Mouse (Mus musculus) urinary bladder, postnatal 36 days (tissue): ENCODE results near the gene 4930563M21Rik.
"Not testable (repeated sequence)": the region's sequence is repeated elsewhere in the genome, so short reads cannot be mapped to it uniquely, and the experiment has no call there.

Experiments used
- DNase-seq, 2 experiments: peaks; one replicate each; pipeline ENCODE4 v3.0.0; 2022; ENCODE audit warnings: low spot score in 2 of 2, mixed read lengths in 1 of 2

Gene 4930563M21Rik

GRCm38 (mm10) chr9:56010450-56010849 is at the start of gene 4930563M21Rik:
4930563M21Rik (minus strand) TSS chr9:56010550.
- DNase-seq, result no peak

DNA sequence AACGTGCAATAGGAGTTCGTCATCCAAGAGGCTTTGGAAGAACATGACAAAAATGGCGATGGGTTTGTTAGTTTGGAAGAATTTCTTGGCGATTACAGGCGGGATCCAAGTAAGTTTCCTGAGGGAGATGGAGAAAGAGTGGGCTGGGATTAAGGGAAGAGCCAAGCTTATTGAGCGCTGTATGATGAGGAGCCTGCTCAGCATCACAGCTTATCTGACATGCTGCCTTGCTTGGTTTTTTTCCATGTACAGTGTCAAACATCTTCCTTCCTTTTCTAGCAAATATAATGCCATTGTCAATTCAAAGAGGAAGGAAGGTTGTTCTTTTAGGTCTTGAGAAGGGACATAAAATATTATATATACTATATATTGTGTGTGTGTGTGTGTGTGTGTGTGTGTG is 45.8 kb upstream of the 4930563M21Rik start:
- no peak for DNase-seq

DNA sequence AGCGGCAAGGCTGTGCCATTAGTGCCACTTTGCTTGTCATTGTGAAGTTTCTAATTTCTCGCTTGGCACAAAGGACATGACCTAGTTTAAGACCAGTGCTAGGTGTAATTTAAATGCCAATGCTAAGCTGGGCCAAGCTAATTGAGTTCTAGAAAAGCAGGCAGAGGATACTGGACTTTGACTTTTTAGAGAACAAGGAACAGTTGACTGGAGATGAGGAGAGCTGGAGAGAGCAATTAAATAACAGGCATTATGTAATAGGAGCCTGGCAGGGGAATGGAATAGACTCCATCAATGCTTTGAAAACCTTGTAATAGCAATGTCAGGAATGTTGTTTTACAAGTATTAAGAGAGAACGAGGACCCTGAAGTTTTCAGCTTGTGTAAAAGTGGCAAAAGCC is 43.4 kb upstream of the 4930563M21Rik start:
- DNase-seq, result no peak

DNA sequence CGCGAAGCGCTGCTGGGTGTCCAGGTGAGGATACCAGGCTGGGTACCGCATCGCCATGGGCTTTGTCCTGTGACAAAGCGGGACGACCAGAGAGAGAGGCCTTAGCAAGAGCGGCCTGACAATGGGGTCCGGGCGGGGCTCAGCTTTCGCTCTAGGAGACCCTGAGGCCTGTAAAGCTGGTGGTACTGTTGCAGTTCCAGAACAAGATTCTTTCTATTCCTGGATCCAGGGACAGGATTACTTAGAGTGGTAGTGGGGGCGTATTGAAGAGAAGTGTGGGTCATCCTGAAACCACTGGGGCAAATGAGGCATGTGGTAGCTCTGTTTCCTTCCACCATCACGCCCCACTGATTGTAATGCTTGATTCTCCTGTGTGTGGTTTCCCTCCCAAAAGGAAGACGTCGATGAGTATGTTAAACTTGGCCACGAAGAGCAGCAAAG is 31.9 kb upstream of the 4930563M21Rik start:
- no peak for DNase-seq

- DNase-seq, result peak; percentile 93 to 95
Measured at GRCm38 (mm10) chr9:56041372-56042180, 31.2 kb upstream of the 4930563M21Rik start, which contains the start of gene Rcn2. Rcn2 (plus strand) TSS chr9:56041845.

GRCm38 (mm10) chr9:56032219-56032618 is 21.9 kb upstream of the 4930563M21Rik start:
- no peak for DNase-seq

- no peak for DNase-seq
Measured at GRCm38 (mm10) chr9:56027292-56027691, 16.9 kb upstream of the 4930563M21Rik start.

DNA sequence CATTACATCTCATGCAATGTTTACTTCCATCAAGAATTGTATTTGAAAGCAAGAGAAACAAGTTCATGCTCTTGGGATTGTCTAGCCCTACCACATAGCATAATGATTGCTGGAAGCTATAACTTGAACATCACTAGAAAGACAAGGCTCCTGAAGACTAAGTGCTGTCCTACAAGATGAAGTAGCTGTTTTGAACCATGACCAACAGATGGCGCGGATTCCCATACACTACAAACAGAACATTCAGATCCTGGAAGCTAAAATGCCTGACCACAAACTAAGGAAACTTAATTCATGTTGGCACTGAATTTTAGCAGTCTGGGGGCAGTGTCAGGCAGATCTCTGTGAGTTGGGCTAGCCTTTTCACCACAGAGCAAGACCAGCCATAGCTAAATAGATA is 14.4 kb upstream of the 4930563M21Rik start:
- no peak for DNase-seq

- DNase-seq, result not testable (repeated sequence)
Measured at GRCm38 (mm10) chr9:56004679-56005078, 5.7 kb downstream of the 4930563M21Rik start.

- peak in 1 of 2 experiments; percentile 14 for DNase-seq
Measured at GRCm38 (mm10) chr9:55946819-55947218, 63.5 kb downstream of the 4930563M21Rik start.

GRCm38 (mm10) chr9:55941356-55941755 is 69.0 kb downstream of the 4930563M21Rik start:
- DNase-seq, result no peak

DNA sequence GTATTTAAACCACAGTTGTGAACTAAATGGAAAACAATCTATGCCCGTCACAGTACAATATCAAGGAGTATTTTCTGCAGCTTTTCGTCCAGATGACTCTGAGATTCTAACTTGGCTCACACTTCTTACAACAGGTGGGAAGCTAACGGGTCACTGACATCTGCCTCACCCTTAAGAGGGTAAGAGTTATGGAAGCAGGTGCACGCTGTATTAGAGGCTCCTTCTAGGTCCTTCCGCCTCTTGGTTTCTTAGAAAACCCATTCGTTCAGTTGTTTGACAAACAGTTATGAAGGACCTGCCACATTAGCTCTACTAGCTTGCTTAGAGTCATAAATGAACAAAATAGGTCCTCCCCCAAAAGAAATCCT is 71.7 kb downstream of the 4930563M21Rik start:
- no peak for DNase-seq

GRCm38 (mm10) chr9:55937664-55938617 is 72.4 kb downstream of the 4930563M21Rik start, which contains the start of gene Scaper:
Scaper (minus strand) TSS chr9:55938119.
- peak; percentile 74 to 88 for DNase-seq

DNA sequence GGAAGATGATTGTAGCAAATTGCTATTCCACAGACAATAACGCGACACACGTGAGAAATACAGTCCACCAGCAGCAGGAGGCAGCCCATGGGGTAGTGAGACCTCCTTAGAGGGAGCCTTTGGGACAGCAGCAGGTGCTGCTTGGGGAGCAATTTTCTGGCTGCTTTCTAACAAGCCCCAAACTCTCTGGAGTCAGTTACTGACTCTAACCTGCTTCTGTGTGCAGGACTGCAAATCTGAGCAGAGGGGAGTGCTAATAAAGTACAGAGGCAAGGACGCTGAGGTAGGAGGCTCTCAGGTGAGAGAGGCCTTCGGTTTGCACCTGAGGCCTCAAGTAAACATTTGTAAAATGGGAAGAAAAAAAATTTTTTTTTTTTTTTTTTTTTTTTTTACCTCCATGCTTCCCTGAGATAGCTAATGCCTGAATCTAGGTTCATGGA is 73.1 kb downstream of the 4930563M21Rik start:
- DNase-seq, result no peak

GRCm38 (mm10) chr9:55932482-55932881 is 77.9 kb downstream of the 4930563M21Rik start:
- no peak for DNase-seq

DNA sequence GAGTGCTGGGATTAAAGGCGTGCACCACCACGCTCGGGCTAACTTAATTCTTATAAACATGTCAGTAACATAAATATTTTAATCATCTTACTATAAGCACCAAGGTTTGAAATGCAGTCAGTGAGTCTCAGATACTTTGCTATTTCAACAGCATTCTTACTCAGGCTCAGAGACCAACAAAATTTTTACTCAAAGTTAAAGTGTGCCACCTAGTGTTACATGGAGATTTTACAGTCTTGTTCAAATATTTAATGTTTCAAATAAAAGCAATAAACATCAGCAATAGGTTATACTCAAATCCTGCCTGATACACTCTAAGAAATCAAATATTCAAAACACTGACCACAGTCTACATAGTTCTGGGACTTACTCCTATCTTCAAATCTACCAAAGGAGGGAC is 91.8 kb downstream of the 4930563M21Rik start:
- no peak for DNase-seq

DNA sequence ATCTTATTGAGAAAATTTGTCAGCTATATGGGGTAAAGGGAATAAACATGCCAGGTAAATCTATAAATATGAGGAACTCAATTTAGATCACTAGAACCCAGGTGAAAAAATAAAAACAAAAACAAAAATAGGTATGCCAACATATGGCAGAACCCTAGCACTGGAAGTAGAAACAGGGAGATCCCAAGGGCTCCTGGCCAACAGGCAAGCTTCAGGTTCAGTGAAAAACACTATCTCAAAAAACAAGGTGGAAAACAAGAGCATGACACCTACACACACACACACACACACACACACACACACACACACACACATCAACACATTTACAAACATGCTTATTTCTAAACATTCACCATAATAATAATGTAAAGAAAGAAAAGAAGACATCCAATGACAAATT is 93.6 kb downstream of the 4930563M21Rik start:
- no peak for DNase-seq
